8 mouse cellular contexts compared by ENCODE assay signal in genomic region chr9:66513661-66514255, GRCm38 (mm10). TPM values are rescaled to one million over a fixed set of nuclear protein-coding genes. Genes with fewer than 3 reads are reported as not detected.
DNase-seq lines count a peak whose midpoint lies in the region; ATAC-seq and TF ChIP-seq lines count a peak whose summit lies in the region.

No protein-coding gene starts in this region.

- no peaks in the 10 kb centered on the region for H3K9me3 ChIP-seq in lung, postnatal 0 days (ENCODE audit: low read length)
- no peaks in the 10 kb centered on the region for H3K9me3 ChIP-seq in heart, postnatal 0 days (replicated peaks; ENCODE audit: control insufficient read depth, low read length)

- 0 out of 2 replicates have a peak overlapping the region, but pooled peaks have one; percentile 3 for H3K4me2 ChIP-seq in lung, postnatal 0 days (replicated peaks; ENCODE audit: low read depth, low read length)
- H3K4me2 ChIP-seq in heart, postnatal 0 days (ENCODE audit: low read depth, low read length), result peak overlapping the region; percentile 98

- H3K27ac ChIP-seq in lung, postnatal 0 days (ENCODE audit: low read length), result no peak overlapping the region
- peak overlapping the region; percentile 98 for H3K27ac ChIP-seq in heart, postnatal 0 days (ENCODE audit: low read depth)
- H3K27ac ChIP-seq in olfactory bulb, adult 2 months (ENCODE audit: insufficient read depth, low read depth, low read length), result peak overlapping the region; percentile 74

- WGBS in lung, postnatal 0 days, result 62% methylated on average over 4 of the region's 4 CpGs
- 63% methylated on average over 4 of the region's 4 CpGs for WGBS in lung, adult 2 months
- WGBS in heart, postnatal 0 days, result 31% methylated on average over 4 of the region's 4 CpGs
- 61% methylated on average over 4 of the region's 4 CpGs for WGBS in olfactory bulb, adult 2 months

- H3K4me3 ChIP-seq in lung, postnatal 0 days (ENCODE audit: low read depth, low read length), result no peak overlapping the region
- no peak overlapping the region for H3K4me3 ChIP-seq in lung, adult 2 months (replicated peaks; ENCODE audit: extremely low read depth, low read depth, low read length)
- peak overlapping the region; percentile 69 for H3K4me3 ChIP-seq in heart, postnatal 0 days (ENCODE audit: low read depth, low read length)
- H3K4me3 ChIP-seq in olfactory bulb, adult 2 months (ENCODE audit: insufficient read depth, low read depth, low read length), result no peak overlapping the region

- peak; percentile 37 for DNase-seq in gastrocnemius, adult 18-20 months (ENCODE audit: low spot score)
- no peak for DNase-seq in gastrocnemius, postnatal 36 days
- no peak for DNase-seq in lung, postnatal 0 days (ENCODE audit: low spot score)
- no peak for DNase-seq in lung, adult 2 months
- peak; percentile 51 for DNase-seq in heart, postnatal 0 days (ENCODE audit: low spot score)
- no peak for DNase-seq in adrenal gland, adult 8-10 months
- DNase-seq in adrenal gland, postnatal 14 days, result no peak

- peaks cover 9% of the 10 kb centered on the region; the same call in 1 of the 2 replicates for H3K36me3 ChIP-seq in lung, postnatal 0 days (ENCODE audit: insufficient read depth, low read length)
- H3K36me3 ChIP-seq in heart, postnatal 0 days (replicated peaks; ENCODE audit: control insufficient read depth, insufficient read depth, low read length), result peaks cover 46% of the 10 kb centered on the region

- no peaks in the 10 kb centered on the region for H3K4me1 ChIP-seq in lung, postnatal 0 days (ENCODE audit: insufficient read depth, low read depth, low read length)
- peaks cover 16% of the 10 kb centered on the region; the same call in 1 of the 2 replicates for H3K4me1 ChIP-seq in lung, adult 2 months (ENCODE audit: control insufficient read depth, insufficient read depth, low read length)
- peaks cover 11% of the 10 kb centered on the region; the same call in 1 of the 2 replicates for H3K4me1 ChIP-seq in heart, postnatal 0 days (ENCODE audit: control insufficient read depth, insufficient read depth)
- H3K4me1 ChIP-seq in olfactory bulb, adult 2 months (ENCODE audit: control insufficient read depth, insufficient read depth, low read length), result peaks cover 29% of the 10 kb centered on the region

- intact Hi-C loops in gastrocnemius, postnatal 36 days (cut with DNase I), result loop anchor here (2.0 to 5.0 kb wide), 3 partner anchors 79 to 274 kb away; partner anchors contain the start of gene Usp3

- H3K27me3 ChIP-seq in lung, postnatal 0 days (replicated peaks; ENCODE audit: insufficient read depth, low read length), result no peaks in the 10 kb centered on the region
- no peaks in the 10 kb centered on the region for H3K27me3 ChIP-seq in heart, postnatal 0 days (ENCODE audit: control insufficient read depth, insufficient read depth, low read length)

- no peak for TF ChIP-seq EP300 in lung, postnatal 0 days (IDR thresholded peaks at IDR 0.05)
- peak; percentile 57; the same call in 1 of the 2 replicates for TF ChIP-seq EP300 in heart, postnatal 0 days (IDR thresholded peaks at IDR 0.05; ENCODE audit: low read depth)

- no peak overlapping the region for H3K9ac ChIP-seq in lung, postnatal 0 days (replicated peaks; ENCODE audit: low read depth)
- peak overlapping the region; percentile 53 for H3K9ac ChIP-seq in heart, postnatal 0 days (replicated peaks; ENCODE audit: low read depth, low read length)

- no peak for ATAC-seq in lung, postnatal 0 days
- ATAC-seq in heart, postnatal 0 days (ENCODE audit: insufficient read depth, low read depth), result no peak

- TF ChIP-seq CTCF in lung, postnatal 0 days (IDR thresholded peaks at IDR 0.05), result no peak
- TF ChIP-seq CTCF in lung, adult 2 months (IDR thresholded peaks at IDR 0.05; ENCODE audit: insufficient read depth, low read length), result no peak
- TF ChIP-seq CTCF in heart, postnatal 0 days (IDR thresholded peaks at IDR 0.05; ENCODE audit: low read depth), result no peak
- no peak for TF ChIP-seq CTCF in olfactory bulb, adult 2 months (IDR thresholded peaks at IDR 0.05; ENCODE audit: insufficient read depth, low read depth, low read length)

- TF ChIP-seq POLR2A in lung, adult 2 months (IDR thresholded peaks at IDR 0.05; ENCODE audit: borderline replicate concordance, extremely low read depth, low read depth, low read length), result no peak
- TF ChIP-seq POLR2A in olfactory bulb, adult 2 months (IDR thresholded peaks at IDR 0.05; ENCODE audit: insufficient read depth, low read depth, low read length), result no peak

RNA-seq across cellular contexts. Expression of gene Fbxl22, which starts 0.6 kb away (rescaled TPM):
- 1 to 10 TPM; 2.2 to 2.4 TPM for total RNA-seq in gastrocnemius, adult 18-20 months (2021)
- 1 to 10 TPM; 3.7 to 5.4 TPM for total RNA-seq in gastrocnemius, postnatal 36 days (2021)
- polyA plus RNA-seq in lung, postnatal 0 days (2015; fragmentation: Nextera tagmentation; extraction: Ambion mirVana), result 3.4 and 3.6 TPM in 2 replicates
- 5.9 and 7.0 TPM in 2 replicates for polyA plus RNA-seq in lung, adult 2 months (2012; rRNA removed)
- total RNA-seq in heart, postnatal 0 days (2014; rRNA removed; ENCODE audit: low replicate concordance), result 121 and 128 TPM in 2 replicates
- 143 and 185 TPM in 2 replicates for polyA plus RNA-seq in heart, postnatal 0 days (2015; fragmentation: Nextera tagmentation; extraction: Ambion mirVana)
- polyA plus RNA-seq in olfactory bulb, adult 2 months (2012; ENCODE audit: insufficient read depth, insufficient read length, low replicate concordance, missing spikeins), result not detected in 2 replicates
- total RNA-seq in adrenal gland, adult 8-10 months (2022), result under 1 TPM; 0.52 to 0.84 (median 0.65) TPM
- total RNA-seq in adrenal gland, postnatal 14 days (2021), result 0.52 and 1.5 TPM in 2 replicates

Comparison
In these comparisons a context has a peak if more than half of its experiments do, and no peak if none do; other contexts are left out.
1. DNase-seq: peak in gastrocnemius, adult 18-20 months (single experiment) and heart, postnatal 0 days (single experiment); none in gastrocnemius, postnatal 36 days (0 of 2), lung, postnatal 0 days (single experiment), lung, adult 2 months (single experiment), adrenal gland, adult 8-10 months (single experiment) and adrenal gland, postnatal 14 days (single experiment).
2. RNA of gene Fbxl22, which starts 0.6 kb away (total RNA-seq): 121 to 128 TPM in heart, postnatal 0 days; 3.7 to 5.4 TPM in gastrocnemius, postnatal 36 days, 2.2 to 2.4 TPM in gastrocnemius, adult 18-20 months, 0.52 to 0.84 TPM in adrenal gland, adult 8-10 months and 0.52 to 1.5 TPM in adrenal gland, postnatal 14 days; every median in the first group is over 10 times any median in the second.